Mouse (Mus musculus) urinary bladder, postnatal 25 days (tissue): ENCODE results near the gene Eno3.

ENCODE experiments used
- DNase-seq: peaks from one replicate; pipeline ENCODE4 v3.0.0; 2022; ENCODE audit warnings: low spot score

Gene Eno3

GRCm38 (mm10) chr11:70681897-70682581, 25.0 kb downstream of the Eno3 start:
- no peak for DNase-seq

DNA sequence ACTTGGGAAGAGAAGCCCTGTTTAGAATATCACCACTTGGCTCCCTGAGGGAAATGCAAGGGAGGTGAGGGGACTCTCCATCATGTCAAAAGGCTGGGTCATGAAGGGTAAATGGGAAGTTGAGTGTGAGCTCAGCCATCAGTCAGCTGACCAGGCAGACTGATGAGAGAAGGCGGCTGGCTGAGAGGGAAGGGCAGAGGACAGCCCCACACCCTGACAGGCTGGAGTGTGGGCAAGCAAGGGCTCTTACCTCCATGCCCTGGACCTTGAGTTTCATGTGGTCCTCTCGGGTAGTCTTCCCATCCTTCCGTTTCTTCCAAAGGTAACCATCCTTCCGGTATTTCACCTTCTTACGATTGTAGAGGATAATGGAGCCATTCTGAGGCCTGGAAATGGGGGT, 26.6 kb downstream of the Eno3 start:
- no peak for DNase-seq

DNA sequence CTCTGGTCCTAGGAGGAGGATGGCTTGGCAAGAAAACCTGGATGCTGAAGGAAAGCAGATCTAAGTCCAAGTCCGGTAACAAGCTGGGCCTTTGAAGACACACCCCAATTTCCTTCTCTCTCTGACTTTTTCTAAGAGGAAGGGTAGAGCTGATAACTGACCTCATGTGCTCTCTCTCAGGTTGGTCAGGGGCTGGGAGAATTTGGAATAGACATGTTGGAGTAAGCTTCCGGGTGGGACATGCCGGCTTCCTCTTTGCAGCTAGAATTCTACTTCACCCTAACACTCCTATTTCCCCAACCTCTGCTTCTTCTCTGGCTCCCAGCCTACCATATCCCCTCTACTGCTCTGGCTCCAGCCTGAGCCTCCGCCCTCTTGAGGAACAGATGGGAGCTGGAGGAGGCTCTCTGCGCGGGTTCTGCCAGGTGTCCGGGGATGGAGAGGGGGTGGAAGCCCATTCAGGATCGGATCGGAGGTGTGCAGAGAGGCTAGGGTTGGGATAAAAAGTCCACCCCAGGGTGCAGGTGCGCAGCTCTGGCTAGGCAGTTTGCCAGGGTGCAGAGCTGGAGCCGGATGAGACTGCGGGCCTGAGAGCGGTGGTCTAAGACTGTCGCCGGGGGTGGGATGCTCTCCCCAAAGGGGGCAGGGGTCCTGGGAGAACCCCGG, 30.0 kb downstream of the Eno3 start:
- DNase-seq = no peak

DNA sequence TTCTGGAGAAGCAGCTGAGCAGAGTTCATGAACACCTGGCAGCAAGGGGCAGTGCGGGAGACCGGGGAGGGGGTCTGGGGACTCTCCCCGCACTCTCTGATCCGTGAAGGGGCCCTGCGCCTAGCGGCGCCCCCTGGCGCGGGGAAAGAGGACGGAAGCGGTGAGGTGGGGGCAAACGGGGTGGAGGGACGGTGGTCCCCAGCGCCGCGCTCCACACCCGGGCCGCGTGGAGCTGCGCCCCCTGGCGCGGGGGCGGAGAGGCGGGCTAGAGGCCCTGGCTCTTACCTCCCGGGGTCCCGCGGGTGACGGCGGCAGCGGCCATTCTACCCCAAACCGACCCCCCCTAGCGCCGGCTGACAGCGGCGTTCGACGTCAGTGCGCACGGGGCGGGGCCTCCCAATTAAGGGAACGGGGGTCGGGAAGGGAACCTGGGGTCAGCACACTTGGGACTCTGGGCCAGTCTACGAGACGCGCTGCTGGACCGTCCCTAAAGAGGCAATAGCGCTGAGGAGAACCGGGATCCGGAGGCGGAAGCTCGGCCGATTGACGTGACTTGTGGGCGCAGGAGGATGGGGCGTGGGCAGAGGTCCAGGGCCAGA, 30.7 kb downstream of the Eno3 start, which contains the start of gene Camta2:
Gene Camta2, minus strand, starts transcription at position 505 of the 599 bp plus-strand sequence.
- DNase-seq = peak; percentile 87

GRCm38 (mm10) chr11:70688372-70688771, 31.4 kb downstream of the Eno3 start:
- DNase-seq = no peak

GRCm38 (mm10) chr11:70689578-70689977, 32.6 kb downstream of the Eno3 start:
- no peak for DNase-seq

DNA sequence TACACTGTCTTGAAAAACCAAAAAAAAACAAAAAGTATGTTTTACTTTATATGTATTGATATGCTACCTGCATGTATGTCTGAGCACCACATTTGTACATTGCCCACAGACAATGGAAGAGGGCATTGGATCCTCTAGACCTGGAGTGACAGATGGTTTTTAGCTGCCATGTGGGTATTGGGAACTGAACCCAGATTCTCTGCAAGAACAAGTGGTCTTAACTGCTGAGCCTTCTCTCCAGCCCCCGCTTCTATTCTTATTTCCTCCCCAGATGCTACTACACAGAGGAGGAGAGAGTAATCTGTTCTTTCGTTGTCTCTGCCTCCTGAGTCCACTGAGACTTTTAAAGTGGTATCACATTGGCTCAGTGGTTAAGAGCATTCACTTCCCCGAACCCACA, 36.5 kb downstream of the Eno3 start:
- no peak for DNase-seq

GRCm38 (mm10) chr11:70697376-70697775, 40.4 kb downstream of the Eno3 start:
- no peak for DNase-seq

DNA sequence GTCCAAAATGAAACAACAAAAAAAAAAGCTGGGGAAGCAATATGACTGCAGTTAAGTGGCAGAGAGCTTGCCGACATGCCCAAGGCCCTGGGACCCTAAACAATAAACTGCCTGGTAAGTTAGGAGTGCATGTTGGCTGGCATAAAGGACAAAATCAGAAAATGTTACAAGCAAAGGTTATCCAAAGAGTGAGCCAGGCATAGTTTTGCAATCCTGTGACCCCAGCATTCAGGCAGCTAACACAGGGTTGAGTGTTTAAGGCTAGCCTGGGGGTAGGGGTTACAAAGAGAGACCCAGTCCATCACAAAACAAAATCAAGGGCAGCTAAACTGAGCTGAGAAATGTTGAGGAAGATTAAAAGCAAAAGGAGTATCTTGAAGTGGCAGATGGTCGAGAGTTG, 42.0 kb downstream of the Eno3 start:
- no peak for DNase-seq

- DNase-seq = peak; percentile 98
Observed at GRCm38 (mm10) chr11:70699722-70700556, 42.9 kb downstream of the Eno3 start, which contains the start of the genes Inca1 and Kif1c. TSS of gene Inca1 (minus strand) at chr11:70700155. TSS of gene Kif1c (plus strand) at chr11:70700548.

GRCm38 (mm10) chr11:70700613-70701012, 43.6 kb downstream of the Eno3 start:
- peak; percentile 72 for DNase-seq

DNA sequence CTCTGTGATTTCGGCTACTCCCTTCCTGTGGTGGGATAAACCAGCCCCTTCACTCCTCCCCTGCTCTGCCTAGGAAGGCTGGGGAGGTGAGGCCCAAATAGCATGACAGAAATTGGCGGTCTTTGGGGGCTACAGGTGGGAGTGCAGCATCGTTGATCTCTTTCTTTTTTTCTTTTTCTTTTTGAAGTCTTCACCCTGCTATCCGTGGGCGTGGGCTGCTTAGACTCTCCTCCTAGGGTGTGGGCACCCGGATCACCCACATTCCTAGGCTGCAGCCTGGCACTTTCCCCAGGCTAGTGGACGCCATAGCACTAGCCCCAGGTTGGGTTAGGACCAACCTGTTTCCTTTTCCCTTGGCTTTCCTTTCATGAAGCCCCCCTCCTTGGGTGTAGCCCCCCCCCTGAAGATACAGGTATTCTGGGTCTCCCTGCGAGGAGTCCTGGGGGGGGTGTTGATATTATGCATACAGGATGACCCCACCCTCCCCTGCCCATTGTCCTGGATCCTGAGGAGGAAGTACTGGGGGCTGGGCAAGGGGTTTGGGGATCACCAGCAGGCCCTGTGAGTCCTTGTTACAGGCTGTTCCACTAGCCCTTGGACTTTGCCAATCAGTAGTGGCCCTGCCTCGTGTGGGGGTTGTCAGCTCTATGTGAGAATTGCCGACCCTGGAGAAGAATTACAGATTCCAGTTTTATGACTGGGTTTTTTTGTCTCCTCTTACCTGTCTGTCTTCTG, 44.4 kb downstream of the Eno3 start:
- DNase-seq = no peak

DNA sequence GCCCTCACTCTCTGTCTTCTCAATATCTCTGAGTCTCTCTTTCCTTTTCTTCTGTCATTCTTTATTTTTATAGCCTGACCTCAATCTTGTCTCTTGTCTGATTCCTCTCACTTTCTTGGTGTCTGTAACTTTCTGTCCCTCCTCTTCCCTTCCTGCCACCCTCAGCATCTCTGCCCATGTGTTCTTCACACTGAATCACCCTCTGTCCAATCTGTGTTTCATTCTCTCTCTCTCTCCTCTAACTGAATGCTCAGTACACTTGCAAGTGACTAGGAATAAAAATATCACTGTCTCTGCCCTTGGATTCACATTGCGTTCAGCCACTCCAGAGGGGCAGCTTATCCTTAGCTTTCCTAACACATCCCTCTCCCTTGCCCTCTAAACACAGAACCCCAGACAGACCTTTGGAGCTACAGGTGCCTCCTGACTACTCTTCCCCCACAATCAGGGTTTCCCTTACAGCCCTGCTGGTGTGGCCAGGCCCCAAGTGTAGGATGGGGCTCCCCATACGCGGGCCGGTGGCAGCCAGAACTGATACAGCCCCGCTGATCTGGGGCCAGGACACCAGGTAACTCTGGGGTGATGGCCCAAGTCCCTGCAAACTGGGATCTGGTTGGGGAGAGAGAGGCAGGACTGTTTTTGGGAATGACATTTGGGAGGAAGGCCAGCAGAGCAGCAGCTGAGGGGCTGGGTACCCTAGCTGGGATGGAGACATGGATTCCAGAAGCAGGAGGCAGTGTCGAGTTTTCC, 45.2 kb downstream of the Eno3 start:
- DNase-seq = no peak

DNA sequence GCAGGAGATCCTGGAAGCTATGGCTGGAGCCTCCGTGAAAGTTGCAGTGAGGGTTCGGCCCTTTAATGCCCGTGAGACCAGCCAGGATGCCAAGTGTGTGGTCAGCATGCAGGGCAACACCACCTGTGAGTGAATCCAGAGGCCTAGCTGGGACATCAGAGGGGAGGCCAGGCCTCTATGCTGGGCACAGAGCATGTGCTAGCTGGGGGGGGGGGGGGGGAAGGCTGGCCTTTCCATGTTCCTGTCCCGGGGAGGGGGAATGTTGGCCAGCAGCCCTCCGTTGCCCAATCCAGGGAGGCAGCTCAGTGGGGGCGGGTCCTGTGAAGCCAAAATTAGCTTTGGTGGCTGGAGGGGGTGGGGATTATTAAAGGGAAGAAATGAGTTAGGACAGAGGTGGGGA, 45.8 kb downstream of the Eno3 start:
- DNase-seq = no peak

GRCm38 (mm10) chr11:70706127-70706526, 49.1 kb downstream of the Eno3 start:
- no peak for DNase-seq

GRCm38 (mm10) chr11:70711026-70711425, 54.0 kb downstream of the Eno3 start:
- no peak for DNase-seq
